Mouse (Mus musculus): ENCODE results near the gene Mpzl1.
A peak's percentile ranks its signal among the peaks of the same experiment; 100 is the strongest.

DNA sequence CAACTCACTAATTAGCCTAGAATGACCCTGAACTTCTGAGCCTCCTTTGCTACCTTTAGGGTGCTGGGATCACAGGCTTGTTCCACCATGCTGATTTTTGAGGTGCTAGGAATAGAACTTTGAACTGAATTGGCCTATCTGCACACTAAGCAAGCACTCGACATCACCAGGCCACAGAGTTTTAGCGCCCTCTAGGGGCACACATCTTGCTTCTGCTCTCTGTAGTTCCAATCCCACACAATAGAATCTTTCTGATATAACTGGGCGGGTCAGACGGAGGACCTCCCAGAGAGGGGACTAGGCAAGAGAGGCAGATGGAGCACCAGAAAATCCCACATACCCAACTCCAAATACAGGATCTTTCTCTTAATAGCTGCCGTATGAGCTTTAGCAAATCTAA is 24.3 kb upstream of the Mpzl1 start:
- TF ChIP-seq POLR2A (IDR thresholded peaks at IDR 0.05; ENCODE audit: extremely low read depth, insufficient read depth, low read length) (no peak), CTCF (IDR thresholded peaks at IDR 0.05; ENCODE audit: extremely low read depth, insufficient read depth, low read length) (peak; percentile 89)
